Mouse (Mus musculus) cerebellum, postnatal 36 days (tissue): ENCODE measurements around the gene Gm39566.
A peak's percentile ranks its signal among the peaks of the same experiment; 100 is the strongest.

Experiments
- DNase-seq, 2 experiments: peaks; one replicate each; pipeline ENCODE4 v3.0.0; 2021 to 2022; ENCODE audit warnings: mixed read lengths in 2 of 2

Gm39566 gene

GRCm38 (mm10) chr11:69795983-69796435, 19.1 kb downstream of the Gm39566 start:
- no peak for DNase-seq

- peak; percentile 85 to 91 for DNase-seq
Measured at GRCm38 (mm10) chr11:69795168-69795982, 19.7 kb downstream of the Gm39566 start, which contains the start of gene Chrnb1. Gene Chrnb1 (minus strand): TSS chr11:69795943.

DNA sequence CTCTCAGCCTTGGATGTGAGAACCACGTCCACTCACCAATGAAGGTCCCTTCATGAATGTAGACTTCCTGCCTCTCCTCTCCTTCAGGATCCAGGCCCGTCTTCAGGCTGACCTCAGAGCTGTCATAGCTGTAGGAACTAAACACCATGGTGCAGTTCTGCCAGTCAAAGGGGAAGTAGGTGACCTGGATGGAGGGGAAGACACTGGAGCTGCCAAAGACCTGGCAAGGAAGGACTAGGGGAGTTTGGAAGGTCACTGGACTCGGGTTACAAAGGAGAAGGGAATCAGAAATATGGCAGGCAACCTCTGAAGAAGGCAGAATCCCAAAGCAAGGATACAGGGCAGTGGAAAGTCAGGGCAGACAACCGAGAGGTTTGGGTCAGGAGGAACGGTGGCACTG, 21.7 kb downstream of the Gm39566 start:
- no peak for DNase-seq

- no peak for DNase-seq
Measured at GRCm38 (mm10) chr11:69791420-69791819, 23.7 kb downstream of the Gm39566 start.

- DNase-seq, result no peak
Measured at GRCm38 (mm10) chr11:69789431-69789830, 25.7 kb downstream of the Gm39566 start.

DNA sequence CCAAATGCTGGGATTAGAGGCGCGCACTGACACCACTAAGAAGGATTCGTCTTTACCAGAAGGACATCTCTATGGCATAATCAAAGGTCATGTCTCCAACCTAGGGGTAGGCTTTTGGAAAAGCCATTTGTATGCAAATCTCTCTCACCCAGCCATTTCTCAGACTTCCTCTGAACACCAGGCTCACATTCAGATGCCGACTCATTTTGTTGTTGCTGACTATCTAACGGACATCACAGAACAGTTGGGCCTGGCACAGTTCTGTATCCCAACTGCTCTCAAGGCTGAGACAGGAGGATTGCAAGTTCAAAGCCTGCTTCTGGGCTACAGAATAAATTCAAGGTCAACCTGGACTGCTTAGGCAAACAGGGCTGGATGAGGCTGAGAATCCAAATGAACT, 27.8 kb downstream of the Gm39566 start:
- no peak for DNase-seq

DNA sequence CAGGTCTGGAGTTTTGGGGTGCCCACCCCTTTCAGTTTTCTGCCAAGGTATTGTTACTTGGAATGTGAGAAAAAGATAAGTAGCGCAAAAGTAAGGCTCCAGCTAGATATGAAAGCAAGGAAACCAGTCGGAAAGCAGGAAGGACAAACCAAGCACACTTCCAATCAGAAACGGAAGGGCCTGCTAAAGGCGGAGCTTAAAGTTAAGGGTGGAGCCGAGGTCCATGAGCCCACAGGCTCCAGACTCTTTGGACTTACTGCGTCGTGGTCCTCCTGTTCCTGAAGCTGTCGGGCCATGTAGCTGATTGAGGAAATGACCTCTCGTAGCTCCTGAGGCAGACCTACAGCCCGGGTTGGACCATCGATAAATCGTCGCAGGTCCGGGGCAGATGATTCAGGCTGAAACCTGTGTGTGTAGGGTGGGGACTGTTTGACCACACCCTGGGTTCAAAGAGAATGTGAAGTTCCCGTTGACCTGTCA, 30.3 kb downstream of the Gm39566 start:
- DNase-seq, result no peak

DNA sequence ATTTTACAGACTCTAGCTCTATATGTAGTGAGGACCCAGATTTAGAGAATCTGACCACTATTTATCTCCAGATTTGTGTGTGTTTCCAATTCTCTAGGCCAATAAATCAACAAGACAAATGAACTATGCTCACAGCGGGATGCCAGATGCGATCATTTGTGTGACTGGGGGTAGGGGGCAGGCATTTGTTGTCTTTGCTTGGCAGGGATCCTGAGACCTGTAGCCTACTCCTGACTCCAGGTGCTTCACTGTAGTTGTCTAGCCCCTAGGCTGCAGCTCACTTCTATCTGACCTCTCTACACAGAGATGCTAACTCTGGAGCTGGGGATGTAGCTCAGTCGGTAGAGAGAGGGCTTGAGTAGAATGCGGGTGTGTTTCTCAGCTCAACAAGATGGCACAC, 33.3 kb downstream of the Gm39566 start:
- no peak for DNase-seq

GRCm38 (mm10) chr11:69778985-69779384, 36.1 kb downstream of the Gm39566 start:
- no peak for DNase-seq

GRCm38 (mm10) chr11:69778258-69778982, 36.7 kb downstream of the Gm39566 start:
- peak; percentile 49 to 53 for DNase-seq

- DNase-seq, result no peak
Measured at GRCm38 (mm10) chr11:69777504-69778257, 37.4 kb downstream of the Gm39566 start.

- DNase-seq, result no peak
Measured at GRCm38 (mm10) chr11:69776488-69776887, 38.6 kb downstream of the Gm39566 start.

DNA sequence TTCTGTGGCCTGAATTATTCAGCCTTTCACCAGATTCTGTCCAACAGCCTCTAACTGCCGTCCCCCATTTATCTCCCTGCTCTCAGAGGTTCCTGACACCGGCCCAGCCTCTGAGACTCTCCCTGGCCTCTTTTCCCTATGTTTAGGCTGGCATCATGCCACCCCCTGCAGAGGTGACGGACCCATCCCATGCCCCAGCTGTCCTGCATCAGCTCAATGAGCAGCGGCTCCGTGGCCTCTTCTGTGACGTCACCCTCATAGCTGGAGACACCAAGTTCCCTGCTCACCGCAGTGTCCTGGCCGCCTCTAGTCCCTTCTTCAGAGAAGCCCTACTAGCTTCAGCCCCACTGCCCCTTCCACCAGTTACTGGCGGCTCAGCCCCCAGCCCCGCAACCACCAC, 39.4 kb downstream of the Gm39566 start:
- no peak for DNase-seq

GRCm38 (mm10) chr11:69774961-69775360, 40.1 kb downstream of the Gm39566 start:
- no peak for DNase-seq

DNA sequence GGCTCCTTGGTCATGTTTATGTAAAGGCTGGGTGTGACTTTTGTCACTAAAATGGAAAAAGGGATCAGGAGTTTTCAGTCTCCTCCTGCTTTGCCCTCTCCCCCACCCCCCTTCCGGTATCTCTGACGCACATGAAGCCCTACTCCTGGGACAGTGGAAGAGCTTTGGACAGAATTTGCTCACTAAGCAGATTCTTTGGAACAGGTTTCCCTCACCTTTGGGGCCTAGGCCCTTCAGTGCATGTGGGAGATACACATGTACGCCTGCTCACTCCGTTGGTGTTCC, 47.5 kb downstream of the Gm39566 start:
- no peak for DNase-seq

DNA sequence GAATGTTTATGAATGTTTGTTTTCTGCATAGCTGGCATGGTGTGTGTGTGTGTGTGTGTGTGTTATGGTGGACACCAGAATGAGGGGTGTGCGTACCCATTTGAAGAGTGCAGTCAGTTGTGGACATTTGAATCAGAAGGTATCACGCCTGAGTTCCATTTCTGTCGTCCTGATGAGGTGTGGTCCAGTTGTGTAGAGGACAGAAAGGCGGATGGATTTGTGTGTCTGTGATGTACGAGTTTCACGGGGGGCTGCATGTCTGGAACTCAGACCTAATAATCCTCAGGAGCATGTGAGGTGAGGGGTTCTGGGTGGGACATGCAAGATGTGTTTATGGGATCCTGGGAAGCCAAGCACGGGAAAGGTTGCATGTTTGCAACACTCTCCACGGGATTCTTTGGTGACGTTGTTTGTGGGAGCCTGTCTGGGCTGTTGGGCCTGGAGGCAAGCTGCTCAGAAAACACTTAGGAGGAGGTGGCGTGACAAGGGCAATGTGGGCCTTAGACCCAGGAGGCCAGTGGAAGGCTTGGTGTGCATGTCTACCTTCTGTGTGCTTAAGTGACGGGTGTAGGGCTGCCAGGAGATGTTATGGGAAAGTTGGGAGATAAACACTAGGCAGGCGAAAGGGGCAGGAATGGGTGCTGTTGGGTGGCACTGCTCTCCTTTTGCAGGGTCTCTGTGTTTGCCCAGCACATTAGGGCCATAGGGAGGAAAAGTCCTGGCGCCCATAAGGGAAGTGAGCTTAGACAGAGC, 48.0 kb downstream of the Gm39566 start:
- no peak for DNase-seq

DNA sequence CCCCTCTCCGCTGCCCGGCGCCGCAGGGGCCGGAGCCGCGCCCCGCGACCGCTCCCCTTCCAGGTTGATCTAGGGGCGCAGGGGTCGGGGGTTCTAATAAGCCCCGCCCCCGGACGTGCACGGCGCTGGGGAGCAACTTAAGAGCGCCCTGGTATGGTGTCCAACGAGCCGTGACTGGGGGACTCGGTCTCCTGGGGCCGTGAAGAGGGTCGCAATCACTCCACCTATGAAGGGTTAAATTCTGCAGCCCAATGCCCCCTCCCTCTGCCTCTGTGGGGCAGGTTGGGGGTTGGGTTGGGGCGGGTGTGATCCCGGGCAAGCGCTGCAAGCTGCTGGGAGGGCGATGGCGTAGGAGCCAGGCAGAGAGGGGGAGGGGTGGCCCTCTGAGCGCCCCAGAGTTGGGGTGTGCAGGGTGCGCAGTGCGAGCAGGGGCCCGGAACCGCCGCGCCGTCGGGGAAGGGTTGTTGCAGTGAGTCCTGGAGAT, 48.9 kb downstream of the Gm39566 start:
- DNase-seq, result peak; percentile 70 to 77

DNA sequence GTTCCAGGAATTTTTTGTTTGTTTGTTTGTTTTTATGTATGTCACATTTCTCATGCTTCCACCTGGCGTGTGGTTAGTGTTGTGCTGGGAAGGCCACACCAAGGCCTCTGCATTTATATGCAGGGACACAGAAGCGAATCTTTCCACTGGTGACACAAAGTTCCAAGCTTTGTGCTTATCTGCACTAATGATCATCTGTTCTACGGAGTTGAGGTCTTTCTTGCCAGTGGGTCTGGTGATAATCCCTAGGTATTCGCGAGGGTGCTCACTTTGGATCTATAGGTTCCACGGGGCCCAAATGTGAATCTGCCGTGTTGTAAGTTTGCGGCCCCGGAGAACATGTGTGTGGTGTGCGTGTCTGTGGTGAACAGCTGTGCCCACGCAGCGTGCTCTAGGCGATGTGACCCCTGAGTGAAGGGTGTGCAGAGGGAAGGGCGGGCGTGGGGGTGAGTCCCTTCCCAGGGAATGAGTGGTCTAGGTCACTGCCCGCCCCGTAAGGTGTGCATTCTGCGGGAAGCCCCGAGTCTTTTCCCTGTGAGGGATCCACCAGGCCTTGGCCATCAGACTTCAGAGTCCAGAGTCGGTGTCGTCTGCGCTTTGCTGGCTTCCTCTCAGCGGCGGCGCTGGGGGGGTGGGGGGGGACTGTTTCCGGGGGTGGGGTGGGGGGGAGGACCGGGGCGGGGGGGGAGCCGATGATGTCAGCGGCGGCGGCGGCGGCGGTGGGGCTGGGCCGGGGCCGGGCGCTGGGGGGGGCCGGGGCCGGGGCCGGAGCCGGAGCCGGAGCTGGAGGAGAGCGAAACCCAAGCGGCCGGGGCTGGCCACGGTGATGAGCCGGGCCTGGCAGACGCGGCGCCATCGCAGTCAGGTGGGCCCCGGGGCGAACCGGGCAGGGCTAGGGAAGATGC, 49.6 kb downstream of the Gm39566 start, which contains the start of gene Zbtb4:
TSS of gene Zbtb4 (plus strand) at position 692 of the 905 bp plus-strand sequence.
- DNase-seq, result peak; percentile 50 to 60

DNA sequence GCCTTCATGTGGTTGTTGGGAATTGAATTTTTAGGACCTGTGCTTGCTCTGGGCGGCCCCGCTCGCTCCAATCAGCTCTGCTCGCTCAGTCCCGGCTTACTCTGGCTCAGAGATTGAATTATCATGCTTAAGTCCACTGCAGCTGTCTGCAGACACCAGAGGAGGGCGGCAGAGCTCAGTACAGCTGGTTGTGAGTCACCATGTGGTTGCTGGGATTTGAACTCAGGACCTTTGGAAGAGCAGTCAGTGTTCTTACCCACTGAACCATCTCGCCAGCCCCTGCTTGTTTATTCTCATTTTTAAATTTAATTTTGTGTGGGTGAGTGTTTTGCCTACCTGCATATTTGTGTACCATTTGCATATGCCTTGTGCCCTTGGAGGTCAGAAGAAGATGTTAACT, 51.5 kb downstream of the Gm39566 start:
- DNase-seq, result no peak

- DNase-seq, result no peak
Measured at GRCm38 (mm10) chr11:69761868-69762267, 53.2 kb downstream of the Gm39566 start, which contains the start of gene Slc35g3. Gene Slc35g3 (minus strand): TSS chr11:69761968.
